Mouse (Mus musculus) spleen, postnatal 4 days (tissue): ENCODE results near the gene Kif11.

Source experiments
- DNase-seq, 2 experiments: peaks; one replicate each; pipeline ENCODE4 v3.0.0; 2022; ENCODE audit warnings: low spot score in 2 of 2

The Kif11 gene

DNA sequence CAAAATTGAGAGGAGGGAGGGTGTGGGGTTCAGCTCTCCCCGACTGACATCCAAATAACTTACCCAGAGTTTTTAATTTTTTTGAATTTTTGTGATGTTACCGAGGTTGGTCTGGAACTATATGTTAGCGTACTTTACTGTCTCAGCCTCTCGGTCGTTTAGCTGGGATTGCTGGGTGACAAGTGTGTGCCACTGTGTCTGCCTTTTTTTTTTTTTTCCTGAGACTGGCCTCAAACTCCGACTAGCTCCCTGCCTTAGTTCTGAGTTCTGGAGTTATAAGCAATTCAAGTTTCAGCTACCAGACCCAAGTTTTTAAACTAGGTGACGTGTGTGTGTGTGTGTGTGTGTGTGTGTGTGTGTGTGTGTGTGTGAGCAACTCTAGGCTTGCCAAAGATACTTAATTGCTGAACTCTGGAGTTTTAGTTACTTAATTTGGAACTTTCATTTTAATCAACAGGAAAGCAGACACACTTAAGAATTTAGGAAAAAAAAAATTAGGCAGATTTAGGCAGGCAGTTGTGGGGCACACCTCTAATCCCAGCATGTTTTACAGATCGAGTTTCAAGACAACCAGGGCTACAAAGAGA lies 1.3 kb downstream of the Kif11 start:
- DNase-seq: no peak

DNA sequence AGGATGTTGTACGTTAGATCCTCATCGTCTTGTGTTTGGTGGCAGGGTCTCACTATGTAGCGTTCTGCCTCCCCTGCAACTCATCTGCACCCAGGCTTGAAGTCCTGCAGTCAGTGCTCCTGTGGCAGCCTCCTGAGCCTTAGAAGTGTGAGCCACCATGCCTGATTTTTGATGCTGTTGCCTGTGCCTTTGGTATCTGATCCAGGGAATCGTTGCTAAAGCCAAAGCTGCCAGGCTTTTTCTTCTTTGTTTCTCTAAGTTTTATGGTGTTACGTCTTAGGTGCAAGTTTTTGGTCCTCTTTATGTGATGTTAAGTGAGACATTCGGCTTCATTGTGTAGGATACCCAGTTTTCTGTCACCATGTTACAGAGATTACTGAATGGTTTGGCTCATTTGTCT lies 2.6 kb downstream of the Kif11 start:
- no peak for DNase-seq

DNA sequence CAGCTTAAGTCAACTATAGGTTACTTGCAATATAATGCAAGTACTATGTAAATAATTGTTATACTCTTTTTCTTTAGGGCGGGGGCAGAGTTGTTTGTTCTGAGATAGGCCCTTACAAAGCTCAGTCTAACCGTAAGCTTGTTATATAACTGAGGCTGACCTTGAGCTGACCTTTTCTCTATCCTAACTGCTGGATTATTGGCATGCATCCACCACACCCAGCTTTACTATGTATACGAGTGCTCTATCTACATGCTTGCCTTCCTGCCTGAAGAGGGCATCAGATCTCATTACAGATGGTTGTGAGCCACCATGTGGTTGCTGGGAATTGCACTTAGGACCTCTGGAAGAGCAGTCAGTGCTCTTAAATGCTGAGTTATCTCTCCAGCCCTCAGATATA lies 9.9 kb downstream of the Kif11 start:
- DNase-seq: no peak

DNA sequence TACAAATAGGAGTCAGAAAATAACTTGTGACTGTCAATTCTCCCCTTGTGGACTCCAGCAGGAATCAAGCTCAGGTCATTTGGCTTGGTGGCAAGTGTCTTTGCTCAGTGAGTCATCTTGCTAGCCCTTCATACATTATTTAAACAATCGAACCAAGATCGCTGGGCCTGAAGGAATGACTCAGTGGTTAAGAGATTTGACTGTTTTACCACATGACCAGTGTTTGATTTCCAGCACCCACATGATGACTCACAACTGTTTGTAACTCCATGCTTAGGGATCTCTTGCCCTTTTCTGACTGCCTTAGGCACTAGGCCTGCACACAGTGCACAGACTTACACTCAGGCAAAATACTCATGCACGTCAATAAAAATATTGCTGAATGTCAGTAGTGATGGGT lies 15.7 kb downstream of the Kif11 start:
- no peak for DNase-seq

DNA sequence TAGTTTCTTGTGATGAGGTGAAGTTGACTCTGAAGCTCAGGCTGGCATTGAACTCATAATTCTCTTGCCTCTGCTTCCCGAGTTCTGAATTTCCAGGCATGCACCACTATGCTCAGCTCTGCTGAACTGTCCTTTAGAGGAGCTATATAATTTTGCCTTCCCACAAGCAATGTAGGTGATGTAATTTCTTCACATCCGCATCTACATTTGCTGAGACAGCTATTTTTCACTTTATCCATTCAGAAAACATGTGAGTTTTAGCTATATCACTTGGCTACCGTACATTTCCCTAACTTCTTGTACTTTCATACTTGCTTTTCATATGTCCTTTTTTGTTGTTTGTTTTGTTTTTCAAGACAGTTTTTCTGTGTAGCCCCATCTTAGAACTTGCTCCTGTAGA lies 20.1 kb downstream of the Kif11 start:
- DNase-seq: no peak

DNA sequence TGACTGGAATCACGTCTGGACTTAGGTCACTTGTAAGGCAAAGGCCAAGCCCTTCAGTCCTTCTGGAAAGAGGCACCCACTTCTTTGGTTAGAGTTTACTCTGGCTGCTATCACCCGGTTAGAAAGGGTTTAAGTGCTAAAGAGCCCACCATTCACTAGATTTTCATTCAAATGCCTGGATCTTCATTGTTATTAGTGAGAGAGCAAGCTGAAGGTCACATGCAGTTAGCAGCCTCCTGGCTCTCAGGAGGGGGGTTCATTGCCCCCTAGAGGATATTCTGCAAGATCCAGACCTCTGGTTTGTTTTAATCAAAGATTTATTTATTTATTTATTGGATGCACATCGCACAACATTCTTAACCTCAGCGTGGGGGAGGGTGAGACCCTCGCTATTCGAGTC lies 24.7 kb downstream of the Kif11 start:
- DNase-seq: no peak

DNA sequence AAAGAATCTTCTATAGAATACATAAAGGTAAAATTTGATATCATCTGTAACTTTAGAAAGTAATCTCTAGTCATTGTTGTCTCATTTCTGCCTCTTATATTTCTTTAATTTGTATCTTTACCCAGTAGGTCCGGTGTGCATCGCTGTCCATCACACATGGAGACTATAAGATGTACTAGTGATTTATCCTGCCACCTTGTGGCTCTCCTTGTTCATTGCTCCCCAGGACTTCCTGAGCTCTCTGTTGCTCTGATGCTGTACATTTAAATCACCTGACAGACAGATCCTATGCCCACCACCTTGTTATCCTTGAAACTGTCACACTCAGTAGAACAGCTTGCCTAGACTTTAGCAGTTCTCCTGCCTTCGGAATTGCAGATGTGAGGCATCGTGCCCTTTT lies 42.1 kb downstream of the Kif11 start:
- DNase-seq: no peak

DNA sequence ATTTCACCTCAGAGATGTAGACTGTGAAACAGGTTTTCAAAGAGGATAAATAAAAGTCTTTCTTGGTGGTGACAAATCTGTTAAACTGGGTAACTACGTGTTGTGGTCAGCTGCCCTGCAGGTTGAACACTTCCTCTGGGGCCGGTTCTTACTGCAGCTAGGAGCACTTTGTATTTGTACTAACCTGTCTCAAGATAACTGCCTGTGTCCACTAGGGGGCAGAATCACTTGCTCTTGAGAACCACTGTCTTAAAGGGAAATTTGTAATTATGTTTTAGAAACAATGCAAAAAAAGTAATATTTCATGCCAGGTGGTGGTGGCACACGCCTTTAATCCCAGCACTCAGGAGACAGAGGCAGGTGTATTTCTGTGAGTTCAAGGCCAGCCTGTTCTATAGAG lies 43.4 kb downstream of the Kif11 start:
- DNase-seq: peak; percentile 65 to 78

DNA sequence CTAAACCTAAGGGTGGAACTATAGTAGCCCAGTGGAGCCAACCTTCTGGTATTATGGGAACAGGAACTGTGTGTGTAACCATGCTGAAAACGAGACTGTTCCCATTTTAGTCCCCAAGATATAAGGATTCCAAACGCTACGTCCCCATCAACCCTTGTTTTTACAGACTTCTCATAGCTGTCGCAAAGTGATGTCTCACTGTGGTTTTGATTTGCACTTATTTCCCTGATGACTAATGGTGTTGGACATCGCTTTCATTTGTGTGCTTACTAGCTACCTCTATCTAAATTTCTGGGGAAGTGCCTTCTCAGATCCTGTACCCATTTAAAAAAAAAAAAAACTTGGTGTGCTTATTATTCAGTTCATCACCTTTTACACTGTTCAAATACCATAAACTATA lies 52.4 kb downstream of the Kif11 start:
- no peak for DNase-seq

DNA sequence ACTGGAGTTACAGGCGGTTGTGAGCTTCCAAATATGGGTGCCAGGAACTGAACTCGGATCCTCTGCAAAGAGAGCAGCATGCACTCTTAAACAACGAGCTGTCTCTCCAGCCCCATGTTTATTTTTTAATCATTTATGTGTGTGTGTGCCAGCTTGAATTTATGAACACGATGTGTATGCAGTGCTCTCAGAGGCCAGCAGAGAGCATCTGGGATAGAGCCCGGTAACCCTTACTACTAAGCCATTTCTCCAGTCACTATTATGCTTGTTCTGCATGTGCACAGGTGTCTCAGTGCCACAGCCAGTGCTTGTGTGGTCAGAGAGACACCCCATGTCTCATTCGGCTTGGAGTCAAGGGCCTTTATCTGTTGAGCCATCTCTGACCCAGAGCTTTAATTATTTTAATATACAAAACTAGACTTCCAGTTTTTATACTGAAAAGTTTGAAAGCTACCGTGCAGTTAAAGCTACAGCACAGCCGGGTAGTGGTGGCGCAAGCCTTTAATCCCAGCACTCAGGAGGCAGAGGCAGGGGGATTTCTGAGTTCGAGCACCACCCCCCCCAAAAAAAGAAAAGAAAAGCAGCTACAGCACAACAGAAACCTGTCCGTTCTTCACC lies 55.0 kb downstream of the Kif11 start:
- DNase-seq: no peak

DNA sequence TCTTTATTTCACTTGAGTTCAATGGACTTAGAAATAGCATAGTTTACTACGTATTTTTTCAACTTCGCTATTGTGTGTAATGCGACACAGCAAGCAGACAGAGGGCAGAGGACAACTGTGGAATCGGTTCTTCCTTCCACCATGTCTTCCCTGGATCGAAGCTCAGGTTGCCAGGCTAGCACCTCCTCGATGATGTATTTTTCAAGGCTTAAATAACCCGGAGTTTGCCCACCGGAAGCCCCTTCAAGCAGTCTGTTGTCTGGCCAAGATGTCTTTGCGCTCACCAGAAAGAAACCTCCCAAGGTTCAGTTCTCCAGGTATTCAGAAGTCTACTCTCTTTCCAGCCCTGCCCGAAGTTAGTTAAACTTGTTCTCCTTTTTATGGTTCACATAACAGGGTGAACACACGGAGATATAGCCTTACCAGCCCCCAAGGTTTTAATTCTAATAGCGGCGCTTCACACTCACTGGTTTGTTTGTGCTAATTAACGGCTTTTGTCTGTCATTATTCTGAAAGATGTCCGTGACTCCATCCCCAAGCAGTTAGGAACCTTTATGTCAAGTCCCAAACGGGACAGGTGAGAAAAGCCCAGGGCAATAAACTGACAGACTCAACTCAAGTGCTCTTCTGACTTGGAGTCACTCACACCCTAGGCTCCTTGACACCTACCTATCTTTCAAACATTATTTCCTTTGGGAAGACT lies 56.8 kb downstream of the Kif11 start:
- DNase-seq: no peak

DNA sequence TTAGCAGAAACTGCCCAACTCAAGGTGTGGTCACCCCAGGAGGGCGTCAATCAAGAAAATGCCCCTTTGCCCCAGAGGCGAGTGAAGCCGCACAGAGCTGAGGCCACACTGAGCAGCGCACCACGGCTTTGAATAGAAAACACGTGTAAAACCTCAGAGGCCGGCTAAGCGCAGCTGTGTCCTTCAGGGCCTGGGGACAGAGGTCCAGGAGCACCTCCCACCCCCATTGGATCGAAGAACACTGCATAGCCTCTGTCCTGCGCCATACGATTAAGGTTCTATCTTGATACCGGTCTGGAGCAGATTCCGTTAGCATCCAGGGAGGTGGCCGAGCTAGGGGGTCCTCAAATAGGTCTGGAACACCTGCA lies 57.7 kb downstream of the Kif11 start:
- peak in 1 of 2 experiments; percentile 29 for DNase-seq

DNA sequence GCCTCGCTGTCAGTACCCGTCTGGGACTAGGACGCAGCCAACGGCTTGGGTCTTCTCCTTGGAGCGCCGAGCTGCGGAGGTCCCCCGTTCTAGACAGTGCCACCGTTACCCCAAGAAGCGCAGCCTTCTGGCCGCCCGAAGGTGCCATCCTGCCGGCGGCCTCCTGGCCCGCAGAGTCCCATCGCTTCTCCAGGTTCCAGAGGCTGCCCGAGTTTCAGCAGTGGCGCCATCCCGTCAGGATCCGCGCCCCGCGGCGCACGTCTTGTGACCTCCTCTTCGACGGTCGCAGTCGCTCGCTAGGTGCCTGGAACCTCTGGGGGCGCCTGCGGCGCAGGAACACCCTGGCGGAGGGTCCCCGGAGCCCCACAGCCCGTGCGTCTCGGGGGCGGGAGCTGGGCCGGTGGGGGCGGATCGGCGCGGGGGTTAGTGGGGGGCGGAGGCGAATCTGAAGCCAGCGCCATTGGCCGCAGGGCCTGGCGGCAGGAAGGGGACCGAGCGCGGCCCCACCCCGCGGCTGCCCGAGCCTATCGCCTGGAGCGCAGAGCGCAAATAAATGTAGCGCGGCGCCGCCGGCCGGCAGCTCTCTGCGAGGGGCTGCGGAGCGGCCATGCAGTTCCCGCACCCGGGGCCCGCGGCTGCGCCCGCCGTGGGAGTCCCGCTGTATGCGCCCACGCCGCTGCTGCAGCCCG lies 58.2 kb downstream of the Kif11 start, which contains the start of gene Hhex:
Gene Hhex, plus strand, starts transcription at position 548 of the 689 bp plus-strand sequence.
- DNase-seq: peak; percentile 84 to 92

DNA sequence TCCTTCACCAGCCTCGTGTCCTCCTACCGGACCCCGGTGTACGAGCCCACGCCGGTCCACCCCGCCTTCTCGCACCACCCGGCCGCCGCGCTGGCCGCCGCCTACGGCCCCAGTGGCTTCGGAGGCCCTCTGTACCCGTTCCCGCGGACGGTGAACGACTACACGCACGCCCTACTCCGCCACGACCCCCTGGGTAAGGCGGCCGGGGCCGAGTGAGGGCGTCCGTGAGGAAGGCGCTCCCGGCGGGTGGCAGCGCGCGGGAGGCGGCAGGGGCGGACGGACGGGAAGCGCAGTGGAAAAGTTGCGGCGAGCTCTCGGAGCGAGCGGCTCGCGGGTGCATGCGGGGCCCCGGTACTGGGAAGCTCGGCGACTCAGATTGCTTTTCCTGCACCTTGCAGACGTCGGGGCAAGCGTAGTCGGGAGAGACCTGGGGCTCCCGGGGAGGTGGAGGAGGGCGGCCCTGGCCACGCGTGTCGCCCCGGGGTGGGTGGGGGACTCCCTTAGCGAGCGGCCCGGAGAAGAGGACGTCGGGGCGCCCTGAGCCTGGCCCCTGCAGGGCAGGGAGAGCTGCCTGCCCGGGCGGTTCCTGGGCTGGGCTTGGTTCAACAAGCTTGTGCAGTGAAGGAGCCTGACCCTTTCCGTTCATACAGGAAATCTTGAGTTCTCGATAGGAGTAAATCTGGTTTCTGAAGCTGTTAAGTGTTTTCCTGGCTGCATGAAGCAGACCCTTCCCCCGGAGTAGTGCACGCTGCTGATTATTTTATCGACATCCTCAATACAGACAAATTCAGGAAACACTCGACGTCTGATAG lies 59.0 kb downstream of the Kif11 start:
- DNase-seq: peak; percentile 59 to 81

DNA sequence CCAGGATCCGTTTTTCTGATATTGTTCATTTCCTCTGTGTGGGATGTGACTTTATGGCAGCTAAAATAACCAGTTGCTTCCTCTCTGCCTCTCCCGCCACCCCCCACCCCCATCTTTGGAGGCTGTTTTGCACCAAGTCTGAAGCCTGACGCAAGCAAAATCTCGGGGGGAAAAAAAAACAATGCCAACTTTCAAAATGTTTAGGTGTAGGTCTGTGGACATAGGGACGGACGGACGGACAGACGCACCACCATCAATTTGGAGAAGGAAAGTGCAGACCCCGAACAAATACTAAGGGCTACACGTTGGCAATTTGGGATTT lies 59.6 kb downstream of the Kif11 start:
- DNase-seq: peak in 1 of 2 experiments; percentile 28

DNA sequence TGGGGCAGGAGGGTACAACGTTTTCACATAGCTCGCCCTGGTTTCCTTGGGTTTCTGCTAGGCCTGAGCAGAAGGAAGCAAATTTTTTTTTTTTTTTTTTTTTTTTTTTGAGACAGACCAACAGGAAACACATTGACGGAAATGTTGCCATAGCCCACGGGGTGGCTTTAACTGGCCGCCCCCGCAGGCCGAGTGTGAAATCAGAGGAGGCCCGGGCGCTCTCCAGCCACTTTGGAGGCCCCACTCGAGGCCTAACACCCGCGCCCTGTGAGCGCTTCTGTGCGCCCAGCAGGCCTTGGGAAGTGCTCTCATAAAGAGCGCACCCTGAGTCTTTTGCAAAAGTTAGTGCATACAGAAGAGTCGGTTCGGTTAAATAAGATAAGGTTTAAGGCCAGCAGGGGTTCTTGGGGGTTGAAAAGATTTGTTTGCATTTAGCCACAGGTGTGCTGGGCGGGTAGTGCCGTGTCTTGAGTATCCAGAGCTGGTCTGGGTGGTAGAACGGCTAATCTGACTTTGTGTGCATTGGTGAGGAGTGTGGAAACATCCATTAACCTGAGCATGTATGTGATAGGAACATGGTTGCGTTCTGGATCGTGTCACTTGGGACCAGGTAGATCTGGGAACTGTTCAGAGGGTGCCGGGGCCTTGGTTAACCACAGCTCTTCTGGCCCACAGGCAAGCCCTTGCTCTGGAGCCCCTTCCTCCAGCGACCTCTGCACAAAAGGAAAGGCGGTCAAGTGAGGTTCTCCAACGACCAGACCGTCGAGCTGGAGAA lies 60.5 kb downstream of the Kif11 start:
- DNase-seq: peak; percentile 54 to 81

DNA sequence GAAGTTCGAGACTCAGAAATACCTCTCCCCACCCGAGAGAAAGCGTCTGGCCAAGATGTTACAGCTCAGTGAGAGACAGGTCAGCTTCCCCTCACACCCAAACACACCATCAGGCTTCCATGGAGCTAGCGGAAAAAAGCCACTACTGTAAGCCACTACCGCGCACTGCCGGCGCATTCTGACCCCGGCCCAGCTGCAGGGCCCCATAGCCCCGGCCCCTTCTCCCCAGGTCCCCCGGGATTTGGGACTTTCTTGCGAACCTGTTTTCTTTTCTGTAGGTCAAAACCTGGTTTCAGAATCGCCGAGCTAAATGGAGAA lies 61.0 kb downstream of the Kif11 start:
- DNase-seq: no peak

DNA sequence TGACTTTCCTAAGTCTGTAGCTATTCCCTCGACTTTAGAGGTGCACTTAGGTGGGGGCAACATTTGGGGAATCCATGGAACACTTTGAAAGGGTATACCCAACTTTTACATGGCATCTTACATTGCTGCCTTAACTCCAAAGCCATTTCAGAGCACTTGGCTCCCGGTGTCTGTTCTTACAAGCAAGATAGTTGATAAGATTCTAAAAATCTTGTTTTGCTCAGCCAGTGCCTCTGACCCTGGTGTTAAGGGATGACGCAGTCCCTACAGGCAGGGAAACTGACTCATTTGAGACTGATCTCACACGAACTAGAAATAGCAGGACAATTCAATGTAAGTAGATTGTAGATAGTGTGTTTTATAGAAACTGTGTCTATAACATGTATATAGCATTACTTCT lies 64.0 kb downstream of the Kif11 start:
- DNase-seq: no peak

DNA sequence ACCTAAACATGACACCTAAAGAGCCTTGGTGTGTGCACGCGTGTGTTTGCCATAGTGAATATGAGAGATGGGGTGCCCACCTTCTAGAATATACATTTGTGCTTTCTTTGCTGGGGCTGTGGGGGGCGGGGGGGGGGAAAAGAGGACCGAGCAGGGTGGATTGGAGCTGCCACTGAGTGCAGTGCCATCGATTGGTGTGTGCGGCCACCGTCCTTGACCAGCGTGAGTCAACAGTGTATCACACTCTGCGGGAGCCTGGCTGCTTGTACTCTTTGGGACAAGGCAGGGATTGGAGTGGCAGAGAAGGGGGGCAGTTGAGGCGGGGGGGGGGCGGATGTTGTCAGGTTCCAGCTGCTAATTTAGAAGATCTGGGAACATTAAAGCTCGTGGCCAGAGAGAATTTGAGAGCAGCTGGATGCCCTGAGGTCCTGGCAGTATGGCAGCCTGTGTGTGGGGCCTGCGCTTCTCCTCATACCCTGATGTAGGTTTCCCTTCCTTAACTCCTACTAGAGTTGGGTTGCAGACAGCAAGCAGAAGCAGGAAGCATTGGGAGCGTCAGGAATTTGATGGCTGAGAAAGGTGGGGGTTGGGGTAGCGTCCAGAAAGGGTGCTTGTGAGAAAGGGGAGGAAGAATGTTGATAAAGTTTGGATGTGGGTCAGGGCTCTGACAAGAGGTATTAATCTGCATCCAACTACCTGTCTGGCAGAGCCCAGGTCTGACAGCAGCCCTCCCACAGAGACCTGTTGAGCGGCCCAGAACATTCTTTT lies 64.7 kb downstream of the Kif11 start:
- DNase-seq: no peak

DNA sequence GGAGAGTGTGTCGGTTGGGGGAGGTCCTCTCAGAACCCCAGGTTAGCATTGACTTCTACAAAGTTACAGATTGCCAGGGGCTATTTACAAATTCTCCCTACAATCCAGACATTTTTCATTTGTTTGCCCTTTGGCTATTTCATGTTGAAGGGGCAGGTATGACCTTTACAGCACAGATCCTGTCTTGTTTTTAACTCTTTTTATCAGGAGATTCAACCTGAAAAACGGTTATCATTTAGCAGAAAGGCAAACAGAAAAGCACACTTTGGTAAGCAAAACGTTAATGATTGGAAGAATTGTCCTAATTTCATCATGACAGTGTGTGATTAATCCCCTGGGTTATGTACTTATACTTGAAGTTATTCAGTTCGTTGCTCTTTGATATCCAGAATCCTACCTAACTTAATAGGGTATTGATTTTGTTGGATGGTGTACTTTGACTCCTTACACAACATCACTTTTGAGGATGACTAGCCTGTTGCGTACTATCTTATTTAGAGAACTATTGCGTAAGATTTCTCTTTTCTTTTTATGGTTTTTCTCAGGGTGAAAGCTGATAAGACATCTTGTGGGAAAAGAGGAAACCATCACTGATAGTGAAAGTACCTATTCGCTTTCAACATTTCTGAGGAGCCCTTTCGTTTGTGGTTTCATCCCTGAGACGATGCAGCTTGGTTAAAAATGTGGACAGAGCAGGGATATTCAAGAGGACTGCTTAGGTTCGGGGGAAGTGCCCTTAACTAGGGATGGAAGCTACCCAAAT lies 66.5 kb downstream of the Kif11 start:
- DNase-seq: no peak
